Comparison of ENCODE assay signal across 25 mouse cellular contexts in the genomic region with DNA sequence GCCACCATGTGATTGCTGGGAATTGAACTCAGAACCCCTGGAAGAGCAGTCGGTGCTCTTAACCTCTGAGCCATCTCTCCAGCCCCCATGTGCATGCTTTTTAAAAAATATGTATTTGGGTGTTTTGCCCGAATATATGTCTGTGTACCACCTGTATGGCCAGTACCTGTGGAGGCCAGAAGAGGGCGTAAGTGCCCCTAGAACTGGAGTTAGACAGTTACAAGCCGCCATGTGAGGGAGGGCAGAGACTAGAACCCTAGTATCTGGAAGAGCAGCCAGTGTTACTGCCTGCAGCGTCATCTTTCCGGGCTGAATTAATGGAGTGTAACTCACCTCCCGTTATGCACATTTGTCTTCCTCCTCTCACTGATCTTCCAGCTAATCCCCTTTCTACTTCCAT. TPM values are rescaled to one million over a fixed set of nuclear protein-coding genes. Genes with fewer than 3 reads are reported as not detected.
DNase-seq lines count a peak whose midpoint lies in the region; ATAC-seq and TF ChIP-seq lines count a peak whose summit lies in the region.
"Had no signal": no experiment of that assay in that cellular context is flagged by ENCODE, and none has a peak within 500 bp of the region (broad histone marks: within the 10 kb centered on the region; RNA-seq: fewer than 3 reads in every experiment).

No protein-coding gene starts in this region.

- no peak overlapping the region for H3K9ac ChIP-seq in liver, postnatal 0 days (replicated peaks)
- no peak overlapping the region for H3K9ac ChIP-seq in liver, embryonic 11.5 days (ENCODE audit: low read depth, low read length)
- no peak overlapping the region for H3K9ac ChIP-seq in ES-Bruce4 (ENCODE audit: low read depth, poor library complexity, severe bottlenecking)
- H3K9ac ChIP-seq: embryonic facial prominence, embryonic 12.5 days; limb, embryonic 13.5 days; liver, embryonic 15.5 days; midbrain, embryonic 12.5 days had no signal

- H3K27ac ChIP-seq in gastrocnemius, adult 2 months, result no peak overlapping the region
- no peak overlapping the region for H3K27ac ChIP-seq in liver, postnatal 0 days (ENCODE audit: low read depth)
- H3K27ac ChIP-seq in liver, embryonic 11.5 days (ENCODE audit: low read depth, low read length), result no peak overlapping the region
- H3K27ac ChIP-seq in ES-Bruce4 (ENCODE audit: insufficient read depth, low read length), result no peak overlapping the region
- H3K27ac ChIP-seq: embryonic facial prominence, embryonic 12.5 days; hindbrain, embryonic 10.5 days; limb, embryonic 13.5 days; liver, embryonic 15.5 days; midbrain, embryonic 12.5 days had no signal

- TF ChIP-seq CTCF in gastrocnemius, adult 2 months (IDR thresholded peaks at IDR 0.05), result peak; percentile 7; the same call in 1 of the 2 replicates
- TF ChIP-seq CTCF in liver, postnatal 0 days (IDR thresholded peaks at IDR 0.05; ENCODE audit: low read depth), result peak; percentile 20; the same call in 1 of the 2 replicates
- peak; percentile 52 for TF ChIP-seq CTCF in ES-Bruce4 (IDR thresholded peaks at IDR 0.05; ENCODE audit: low read depth, low read length)

- TF ChIP-seq EP300 in liver, postnatal 0 days (IDR thresholded peaks at IDR 0.05; ENCODE audit: low read depth), result no peak
- TF ChIP-seq EP300 in ES-Bruce4 (IDR thresholded peaks at IDR 0.05; ENCODE audit: insufficient read depth, low read depth, low read length), result no peak

- no peaks in the 10 kb centered on the region for H3K27me3 ChIP-seq in liver, postnatal 0 days (ENCODE audit: insufficient read depth, low read length)
- H3K27me3 ChIP-seq in liver, embryonic 11.5 days (replicated peaks; ENCODE audit: control insufficient read depth, insufficient read depth, low read length), result no peaks in the 10 kb centered on the region
- no peaks in the 10 kb centered on the region for H3K27me3 ChIP-seq in ES-Bruce4 (ENCODE audit: control insufficient read depth, insufficient read depth, low read length, poor library complexity, severe bottlenecking)
- H3K27me3 ChIP-seq: CH12.LX; embryonic facial prominence, embryonic 12.5 days; limb, embryonic 13.5 days; liver, embryonic 15.5 days; midbrain, embryonic 12.5 days had no signal

- TF ChIP-seq POLR2A in ES-Bruce4 (IDR thresholded peaks at IDR 0.05; ENCODE audit: insufficient read depth, low read length), result no peak

- DNase-seq in gastrocnemius, adult 2 months, result no peak
- DNase-seq in gastrocnemius, postnatal 36 days, result no peak
- DNase-seq in liver, postnatal 0 days, result no peak
- DNase-seq in liver, embryonic 11.5 days (ENCODE audit: low spot score), result no peak
- peak; percentile 65 for DNase-seq in ZHBTc4 (ENCODE audit: low read depth, low spot score)
- DNase-seq in left cerebral cortex, adult 11 months (ENCODE audit: low spot score), result no peak
- DNase-seq in embryo, embryonic 10.5 days (ENCODE audit: low spot score), result no peak
- DNase-seq: adrenal gland, adult 2 months; cerebellum, adult 11-12 months; kidney, adult 2 months; kidney, postnatal 10 days; layer of hippocampus, postnatal 36 days; lung, postnatal 10 days; thymus, postnatal 14 days had no signal

- intact Hi-C loops in gastrocnemius, adult 2 months (cut with DNase I), result no loop called here
- intact Hi-C loops in gastrocnemius, postnatal 36 days (cut with DNase I), result no loop called here

- 84% methylated on average over 7 of the region's 7 CpGs for WGBS in liver, postnatal 0 days (ENCODE audit: insufficient replicate concordance)
- 80% methylated on average over 7 of the region's 7 CpGs for WGBS in liver, embryonic 11.5 days

- H3K4me3 ChIP-seq in gastrocnemius, adult 2 months, result no peak overlapping the region
- no peak overlapping the region for H3K4me3 ChIP-seq in liver, postnatal 0 days (ENCODE audit: low read depth, low read length)
- no peak overlapping the region for H3K4me3 ChIP-seq in liver, embryonic 11.5 days (ENCODE audit: low read depth, low read length)
- no peak overlapping the region for H3K4me3 ChIP-seq in ES-Bruce4 (ENCODE audit: low read depth, low read length)
- H3K4me3 ChIP-seq: embryonic facial prominence, embryonic 12.5 days; hindbrain, embryonic 10.5 days; limb, embryonic 13.5 days; liver, embryonic 15.5 days; midbrain, embryonic 12.5 days had no signal

- peaks cover 6% of the 10 kb centered on the region for H3K4me1 ChIP-seq in liver, postnatal 0 days (ENCODE audit: insufficient read depth)
- no peaks in the 10 kb centered on the region for H3K4me1 ChIP-seq in liver, embryonic 11.5 days (replicated peaks; ENCODE audit: control insufficient read depth, insufficient read depth, low read length)
- H3K4me1 ChIP-seq in ES-Bruce4 (ENCODE audit: control insufficient read depth, insufficient read depth, low read length), result no peaks in the 10 kb centered on the region
- H3K4me1 ChIP-seq: embryonic facial prominence, embryonic 12.5 days had no signal

- peaks cover 3% of the 10 kb centered on the region; the same call in 1 of the 2 replicates for H3K9me3 ChIP-seq in liver, postnatal 0 days (ENCODE audit: low read length)
- 0 out of 2 replicates have a peak, but pooled peaks cover 5% of the 10 kb centered on the region for H3K9me3 ChIP-seq in liver, embryonic 11.5 days (ENCODE audit: control insufficient read depth, low read length)
- no peaks in the 10 kb centered on the region for H3K9me3 ChIP-seq in ES-Bruce4 (replicated peaks; ENCODE audit: control insufficient read depth, insufficient read depth, low read length, poor library complexity, severe bottlenecking)
- H3K9me3 ChIP-seq: liver, embryonic 15.5 days had no signal

- H3K4me2 ChIP-seq in liver, postnatal 0 days (ENCODE audit: low read depth, low read length), result no peak overlapping the region
- H3K4me2 ChIP-seq in liver, embryonic 11.5 days, result no peak overlapping the region
- H3K4me2 ChIP-seq: embryonic facial prominence, embryonic 12.5 days; heart, embryonic 11.5 days; limb, embryonic 13.5 days; liver, embryonic 15.5 days; midbrain, embryonic 12.5 days had no signal

- ATAC-seq in liver, postnatal 0 days, result no peak
- ATAC-seq in liver, embryonic 11.5 days (replicated peaks; ENCODE audit: low FRiP score), result no peak

- peaks cover 4% of the 10 kb centered on the region; the same call in 1 of the 2 replicates for H3K36me3 ChIP-seq in liver, postnatal 0 days (replicated peaks; ENCODE audit: insufficient read depth, low read length)
- 0 out of 2 replicates have a peak, but pooled peaks cover 3% of the 10 kb centered on the region for H3K36me3 ChIP-seq in liver, embryonic 11.5 days (ENCODE audit: control insufficient read depth, insufficient read depth, low read length)
- H3K36me3 ChIP-seq in ES-Bruce4 (ENCODE audit: control insufficient read depth, insufficient read depth, low read length, poor library complexity, severe bottlenecking), result 0 out of 2 replicates have a peak, but pooled peaks cover 7% of the 10 kb centered on the region

RNA-seq across cellular contexts. Expression of a gene that starts 4.6 kb away (rescaled TPM):
- total RNA-seq in gastrocnemius, adult 2 months (2021), result 100 to 1,000 TPM in 1 of 2 experiments, 10 to 100 TPM in 1; 89.4 to 110 TPM
- total RNA-seq in gastrocnemius, postnatal 36 days (2021), result 10 to 100 TPM; 91.0 to 92.4 TPM
- 234 and 241 TPM in 2 replicates for polyA plus RNA-seq in liver, postnatal 0 days (2015; fragmentation: Nextera tagmentation; extraction: Ambion mirVana)
- 505 and 532 TPM in 2 replicates for polyA plus RNA-seq in liver, embryonic 11.5 days (2014; fragmentation: Nextera tagmentation; extraction: Ambion mirVana)
- 173 and 191 TPM in 2 replicates for polyA plus RNA-seq in ES-Bruce4 (2011; ENCODE audit: insufficient read depth, insufficient read length, low read depth, missing spikeins)

RNA-seq across cellular contexts. Expression of a gene that starts 53.4 kb away (rescaled TPM):
- not detected for total RNA-seq in gastrocnemius, adult 2 months (2021)
- total RNA-seq in gastrocnemius, postnatal 36 days (2021), result not detected
- 0.18 and 0.40 TPM in 2 replicates for polyA plus RNA-seq in liver, postnatal 0 days (2015; fragmentation: Nextera tagmentation; extraction: Ambion mirVana)
- 1.7 and 2.0 TPM in 2 replicates for polyA plus RNA-seq in liver, embryonic 11.5 days (2014; fragmentation: Nextera tagmentation; extraction: Ambion mirVana)
- polyA plus RNA-seq in ES-Bruce4 (2011; ENCODE audit: insufficient read depth, insufficient read length, low read depth, missing spikeins), result not detected in 2 replicates
- total RNA-seq: adrenal gland, adult 2 months; CH12.LX; gastrocnemius, adult 18-20 months; layer of hippocampus, adult 8-10 months; layer of hippocampus, postnatal 36 days; left cerebral cortex, postnatal 25 days had no signal
- polyA plus RNA-seq: adrenal gland, adult 2 months had no signal
